23 mouse cellular contexts compared by ENCODE assay signal in the genomic region with DNA sequence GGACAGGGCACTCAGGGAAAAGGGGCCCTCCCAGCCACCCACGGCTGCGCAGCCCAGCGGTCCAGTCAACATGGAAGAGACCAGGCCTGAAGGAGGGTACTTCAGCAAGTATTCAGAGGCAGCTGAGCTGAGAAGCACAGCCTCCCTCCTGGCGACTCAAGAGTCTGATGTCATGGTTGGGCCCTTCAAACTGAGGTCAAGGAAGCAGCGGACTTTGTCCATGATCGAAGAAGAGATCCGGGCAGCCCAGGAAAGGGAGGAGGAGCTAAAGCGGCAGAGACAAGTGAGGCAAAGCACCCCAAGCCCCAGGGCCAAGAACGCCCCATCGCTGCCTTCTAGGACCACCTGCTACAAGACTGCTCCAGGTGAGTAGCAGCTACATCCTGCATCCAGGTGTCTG. TPM values are rescaled to one million over a fixed set of nuclear protein-coding genes. Genes with fewer than 3 reads are reported as not detected.
A peak's percentile ranks its signal among the peaks of the same experiment; 100 is the strongest.
DNase-seq lines count a peak whose midpoint lies in the region.
"Had no signal": no experiment of that assay in that cellular context is flagged by ENCODE, and none has a peak within 500 bp of the region (broad histone marks: within the 10 kb centered on the region; RNA-seq: fewer than 3 reads in every experiment).

No protein-coding gene starts in this region.

- no peaks in the 10 kb centered on the region for H3K9me3 ChIP-seq in heart, embryonic 10.5 days
- H3K9me3 ChIP-seq: forebrain, embryonic 10.5 days; forebrain, embryonic 13.5 days; heart, embryonic 13.5 days; hindbrain, embryonic 12.5 days; hindbrain, embryonic 15.5 days had no signal

- H3K27me3 ChIP-seq in heart, embryonic 10.5 days (ENCODE audit: insufficient read depth, poor library complexity, severe bottlenecking), result no peaks in the 10 kb centered on the region
- H3K27me3 ChIP-seq: forebrain, embryonic 13.5 days; heart, embryonic 13.5 days; hindbrain, embryonic 12.5 days; hindbrain, embryonic 15.5 days had no signal

- no peak overlapping the region for H3K4me3 ChIP-seq in heart, embryonic 10.5 days
- H3K4me3 ChIP-seq: forebrain, embryonic 10.5 days; forebrain, embryonic 13.5 days; heart, embryonic 13.5 days; hindbrain, embryonic 12.5 days; hindbrain, embryonic 15.5 days had no signal

- H3K27ac ChIP-seq in heart, embryonic 10.5 days, result no peak overlapping the region
- H3K27ac ChIP-seq: forebrain, embryonic 10.5 days; forebrain, embryonic 13.5 days; heart, embryonic 13.5 days; hindbrain, embryonic 12.5 days; hindbrain, embryonic 15.5 days had no signal

- intact Hi-C loops in heart, postnatal 36 days (cut with DNase I), result no loop called here

- WGBS in heart, embryonic 10.5 days, result 91% methylated on average over 10 of the region's 10 CpGs

- H3K4me1 ChIP-seq in heart, embryonic 10.5 days, result peaks cover 34% of the 10 kb centered on the region

- H3K36me3 ChIP-seq in heart, embryonic 10.5 days, result peaks cover 69% of the 10 kb centered on the region

- DNase-seq in heart, embryonic 10.5 days (ENCODE audit: low spot score), result peak; percentile 67
- DNase-seq in heart, postnatal 36 days, result no peak
- peak; percentile 36 for DNase-seq in kidney, adult 18-20 months
- no peak for DNase-seq in kidney, postnatal 10 days
- DNase-seq in kidney, postnatal 36 days, result peak; percentile 61 to 63
- DNase-seq in kidney, postnatal 14 days, result no peak
- DNase-seq: adrenal gland, adult 8-10 months; adrenal gland, postnatal 36 days; cerebellum, adult 18-20 months; cerebellum, adult 9-10 months; cerebellum, postnatal 14 days; gastrocnemius, postnatal 10 days; gastrocnemius, postnatal 36 days; heart, postnatal 14 days had no signal

RNA-seq across cellular contexts. Expression of gene D630039A03Rik, which starts 59.4 kb away (rescaled TPM):
- polyA plus RNA-seq in heart, embryonic 10.5 days (2016; fragmentation: Nextera tagmentation; extraction: Ambion mirVana), result 0.05 and 0.28 TPM in 2 replicates
- total RNA-seq in heart, postnatal 36 days (2021), result under 1 TPM; 0.30 to 0.31 TPM
- total RNA-seq: gastrocnemius, adult 18-20 months; gastrocnemius, postnatal 36 days; granulocyte monocyte progenitor cell, adult 5-6 weeks; MEL had no signal
- polyA plus RNA-seq: forebrain, embryonic 10.5 days; forebrain, embryonic 16.5 days had no signal

Comparison
In these comparisons a context has a peak if more than half of its experiments do, and no peak if none do; other contexts are left out.
1. DNase-seq: peak in heart, embryonic 10.5 days (single experiment), kidney, adult 18-20 months (single experiment) and kidney, postnatal 36 days (2 of 2); none in heart, postnatal 36 days (0 of 2), kidney, postnatal 10 days (single experiment) and kidney, postnatal 14 days (single experiment).